Mouse (Mus musculus): ENCODE results near the gene Nqo1. TPM values are rescaled to one million over a fixed set of nuclear protein-coding genes. Genes with fewer than 3 reads are reported as not detected.

The Nqo1 gene
- polyA plus RNA-seq (2015; fragmentation: Nextera tagmentation; extraction: Ambion mirVana), result 20.9 and 21.1 TPM in 2 replicates

DNA sequence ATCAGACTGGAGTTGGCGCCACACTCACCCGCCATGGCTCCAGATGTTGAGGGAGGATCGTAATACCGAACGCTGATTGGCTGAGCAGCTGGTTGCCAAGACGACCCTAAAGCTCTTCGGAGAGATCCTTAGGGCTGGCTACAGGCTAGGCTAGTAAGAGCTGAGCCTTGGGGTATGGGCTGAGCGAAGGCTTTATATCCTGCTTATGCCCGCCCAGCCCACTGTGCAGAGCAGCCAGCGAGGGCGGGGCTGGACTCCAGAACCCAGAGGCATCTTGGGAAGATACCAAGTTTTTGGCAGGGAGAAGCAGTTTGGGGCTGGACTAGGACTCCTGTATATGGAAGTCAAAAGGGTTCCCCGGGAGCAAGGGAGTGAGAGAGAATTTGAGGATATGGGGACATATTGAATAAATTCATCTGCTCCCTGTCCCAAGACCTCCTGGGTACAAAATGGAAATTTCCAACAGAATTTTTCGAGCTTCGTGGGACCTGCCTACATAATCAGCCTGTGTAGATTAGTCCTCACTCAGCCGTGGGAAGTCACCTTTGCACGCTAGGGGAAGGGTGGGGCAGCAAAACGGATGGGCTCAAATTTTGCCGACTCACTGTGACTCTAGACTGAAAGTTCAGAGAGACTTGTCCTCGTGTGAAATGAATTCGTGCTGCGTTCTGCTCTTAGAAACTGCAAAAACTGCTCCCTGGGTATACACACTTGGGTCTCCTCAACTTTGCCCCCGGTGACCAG, at the start of gene Nqo1:
Nqo1 (minus strand) TSS at position 169 of the 744 bp plus-strand sequence.

DNA sequence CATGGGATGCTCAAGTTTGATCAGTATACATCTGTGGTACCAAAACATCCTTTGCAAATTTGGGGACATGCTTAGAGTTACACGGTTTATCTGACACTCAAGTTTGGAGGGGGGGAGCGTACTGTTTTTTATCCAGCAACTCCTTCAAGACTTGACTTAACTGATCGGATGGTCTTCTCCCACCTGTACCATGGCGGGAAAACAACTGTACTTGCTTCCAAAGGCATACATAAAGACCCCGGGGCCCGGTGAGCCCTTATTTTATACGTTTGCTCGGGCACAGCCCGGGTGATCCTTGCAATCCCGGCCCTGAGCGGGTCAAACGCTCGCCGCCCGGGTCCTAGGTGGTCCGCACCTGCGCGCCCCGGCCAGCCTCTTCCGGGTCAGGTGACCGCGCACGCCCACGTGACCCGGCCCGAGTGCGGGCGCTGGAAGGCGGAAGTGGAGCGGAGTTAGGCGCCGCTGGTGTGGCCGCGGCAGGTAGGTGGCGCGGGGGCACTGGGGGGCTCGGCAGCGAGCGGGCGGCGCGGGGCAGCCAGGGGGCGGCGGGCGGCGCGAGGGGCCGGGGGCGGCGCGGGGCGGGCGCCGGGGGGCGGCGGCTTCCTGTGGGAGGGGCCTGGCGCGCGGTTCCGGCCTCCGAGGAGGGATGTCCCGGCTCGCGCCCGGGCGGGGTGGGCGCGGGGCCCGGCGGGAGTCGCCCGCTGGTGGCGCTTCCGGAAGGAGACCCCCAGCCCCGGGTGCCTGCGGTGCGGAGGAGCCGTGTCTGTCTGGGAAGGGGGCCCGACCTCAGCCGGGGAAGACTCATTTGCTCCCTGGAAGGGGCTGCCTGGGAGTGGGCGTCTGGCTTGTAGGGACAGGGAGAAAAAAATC, 33.2 kb upstream of the Nqo1 start, which contains the start of gene Wwp2:
Wwp2 (plus strand) TSS at position 404 of the 870 bp plus-strand sequence.

DNA sequence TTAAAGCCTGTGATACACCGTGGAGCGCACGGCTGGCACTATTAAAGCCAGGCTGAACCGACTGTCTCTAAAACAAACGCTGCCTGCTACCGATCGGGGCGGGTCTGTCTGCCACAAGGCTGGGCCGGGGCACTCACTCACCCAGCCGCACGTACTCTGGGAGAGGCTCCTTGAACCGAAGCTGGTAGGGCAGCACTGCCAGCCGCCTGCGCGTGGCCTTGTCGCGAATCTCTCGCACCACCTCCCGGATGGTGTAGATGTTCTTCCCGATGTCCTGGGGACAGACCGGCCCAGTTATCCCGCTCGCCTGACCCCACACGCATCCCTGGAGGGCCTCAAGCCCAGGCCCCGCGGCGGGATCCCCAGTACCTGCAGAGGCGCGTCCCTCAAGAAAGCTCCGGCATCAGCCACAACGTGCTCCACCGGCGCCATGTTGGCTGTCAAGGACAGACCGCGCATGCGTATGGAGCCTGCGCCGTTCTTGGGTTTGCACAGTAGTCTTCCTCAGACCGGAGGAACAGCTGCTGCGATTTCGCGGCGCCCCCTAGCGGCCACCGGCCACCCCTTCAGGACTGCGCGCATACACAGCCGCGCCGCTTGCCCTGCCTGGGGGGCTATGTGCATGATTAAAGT, 21.7 kb upstream of the Nqo1 start, which contains the start of gene Nob1:
Nob1 (minus strand) TSS at position 455 of the 633 bp plus-strand sequence.

Other genes with a start within 250 kb of the Nqo1 start
- gene Nfat5, start 109.7 kb downstream of the Nqo1 start, polyA plus RNA-seq (2015; fragmentation: Nextera tagmentation; extraction: Ambion mirVana), result 9.2 and 9.5 TPM in 2 replicates
- 34.4 and 36.4 TPM in 2 replicates for gene Nob1, start 21.8 kb upstream of the Nqo1 start, polyA plus RNA-seq (2015; fragmentation: Nextera tagmentation; extraction: Ambion mirVana)
- 17.8 and 19.9 TPM in 2 replicates for gene Wwp2, start 33.2 kb upstream of the Nqo1 start, polyA plus RNA-seq (2015; fragmentation: Nextera tagmentation; extraction: Ambion mirVana)
- gene Psmd7, start 185.3 kb upstream of the Nqo1 start, polyA plus RNA-seq (2015; fragmentation: Nextera tagmentation; extraction: Ambion mirVana), result 165 and 176 TPM in 2 replicates

Measured in urinary bladder, postnatal 0 days (tissue).